Mouse (Mus musculus) left cerebral cortex, postnatal 14 days (tissue): ENCODE results near the gene Tbc1d1. TPM values are rescaled to one million over a fixed set of nuclear protein-coding genes. Genes with fewer than 3 reads are reported as not detected.
A peak's percentile ranks its signal among the peaks of the same experiment; 100 is the strongest.
"Not testable (repeated sequence)": the region's sequence is repeated elsewhere in the genome, so short reads cannot be mapped to it uniquely, and the experiment has no call there.

ENCODE experiments used
- DNase-seq, 2 experiments: peaks; one replicate each; pipeline ENCODE4 v3.0.0; 2021 to 2022; ENCODE audit warnings: low spot score in 2 of 2, mixed read lengths in 1 of 2
- intact Hi-C: fragments of 180-260 bp; cut with DNase I; formaldehyde crosslinking; loops from one replicate; pipeline ENCODE4 v1.15.1; 2025
- total RNA-seq, 2 experiments: library from RNA; stranded (reverse); gene quantifications; 2 replicates each; pipeline ENCODE4 v1.2.3; 2021

Gene Tbc1d1
- total RNA-seq, 2 experiments from 2014 or later = 17.0 to 18.4 TPM

- intact Hi-C loops = no loop called here
These were observed 204.2 kb downstream of the Tbc1d1 start for GRCm38 (mm10) chr5:64360147-64360875.

GRCm38 (mm10) chr5:64360876-64361268 is 204.8 kb downstream of the Tbc1d1 start:
- intact Hi-C loops, DNase-seq: not testable (repeated sequence)

More at GRCm38 (mm10) chr5:64360147-64360875, 204.2 kb downstream of the Tbc1d1 start:
- no peak for DNase-seq

- intact Hi-C loops = no loop called here
- no peak for DNase-seq
These were observed 207.8 kb downstream of the Tbc1d1 start for GRCm38 (mm10) chr5:64363859-64364406.

- DNase-seq = peak in 1 of 2 experiments; percentile 72
- intact Hi-C loops = no loop called here
These were observed 208.5 kb downstream of the Tbc1d1 start for GRCm38 (mm10) chr5:64364432-64365125.

GRCm38 (mm10) chr5:64365187-64366066 is 209.3 kb downstream of the Tbc1d1 start:
- no peak for DNase-seq
- intact Hi-C loops = no loop called here

- intact Hi-C loops = no loop called here
- DNase-seq = no peak
These were observed 210.0 kb downstream of the Tbc1d1 start for GRCm38 (mm10) chr5:64366113-64366512.

- DNase-seq = peak; percentile 48 to 75
- intact Hi-C loops = no loop called here
These were observed 211.3 kb downstream of the Tbc1d1 start for GRCm38 (mm10) chr5:64367426-64367825.

- no peak for DNase-seq
- intact Hi-C loops = no loop called here
These were observed 215.3 kb downstream of the Tbc1d1 start for GRCm38 (mm10) chr5:64371331-64371831.

- intact Hi-C loops = no loop called here
- no peak for DNase-seq
These were observed 216.3 kb downstream of the Tbc1d1 start for GRCm38 (mm10) chr5:64372292-64372961.

- intact Hi-C loops = no loop called here
- no peak for DNase-seq
These were observed 217.6 kb downstream of the Tbc1d1 start for GRCm38 (mm10) chr5:64373695-64374094.

- no peak for DNase-seq
- intact Hi-C loops = loop anchor here (5.0 kb wide), 1 partner anchor 39 kb away; no protein-coding TSS in a partner anchor
These were observed 219.7 kb downstream of the Tbc1d1 start for GRCm38 (mm10) chr5:64375851-64376250.

- intact Hi-C loops = loop anchor here (5.0 kb wide), 1 partner anchor 39 kb away; no protein-coding TSS in a partner anchor
- DNase-seq = no peak
These were observed 220.4 kb downstream of the Tbc1d1 start for GRCm38 (mm10) chr5:64376466-64376865.

- no peak for DNase-seq
- intact Hi-C loops = loop anchor here (5.0 kb wide), 1 partner anchor 40 kb away; no protein-coding TSS in a partner anchor
These were observed 221.6 kb downstream of the Tbc1d1 start for GRCm38 (mm10) chr5:64377705-64378104.

GRCm38 (mm10) chr5:64378591-64379275 is 222.6 kb downstream of the Tbc1d1 start:
- DNase-seq = peak in 1 of 2 experiments; percentile 59
- intact Hi-C loops = loop anchor here (5.0 kb wide), 1 partner anchor 41 kb away; no protein-coding TSS in a partner anchor

- DNase-seq = no peak
- intact Hi-C loops = loop anchor here (5.0 kb wide), 4 partner anchors 43 to 127 kb away; no protein-coding TSS in a partner anchor
These were observed 223.7 kb downstream of the Tbc1d1 start for GRCm38 (mm10) chr5:64379829-64380228.

- intact Hi-C loops = loop anchor here (5.0 kb wide), 3 partner anchors 94 to 126 kb away; no protein-coding TSS in a partner anchor
- DNase-seq = no peak
These were observed 224.7 kb downstream of the Tbc1d1 start for GRCm38 (mm10) chr5:64380698-64381375.

GRCm38 (mm10) chr5:64381538-64381937 is 225.4 kb downstream of the Tbc1d1 start:
- DNase-seq = no peak
- intact Hi-C loops = loop anchor here (5.0 kb wide), 3 partner anchors 94 to 126 kb away; no protein-coding TSS in a partner anchor
